Mouse (Mus musculus): ENCODE measurements around the gene Pnlip.

Gene Pnlip

GRCm38 (mm10) chr19:58652198-58652597 lies at the start of gene Pnlip:
Gene Pnlip, plus strand, starts transcription at chr19:58652498.
- DNase-seq: no peak

- DNase-seq: peak in 1 of 2 experiments; percentile 41
Measured at GRCm38 (mm10) chr19:58609716-58610115, 42.6 kb upstream of the Pnlip start.

GRCm38 (mm10) chr19:58612745-58613144 lies 39.6 kb upstream of the Pnlip start:
- DNase-seq: no peak

- DNase-seq: no peak
Measured at GRCm38 (mm10) chr19:58616606-58617005, 35.7 kb upstream of the Pnlip start.

GRCm38 (mm10) chr19:58620661-58621060 lies 31.6 kb upstream of the Pnlip start:
- DNase-seq: no peak

- DNase-seq: no peak
Measured at GRCm38 (mm10) chr19:58621646-58622045, 30.7 kb upstream of the Pnlip start.

GRCm38 (mm10) chr19:58624799-58625198 lies 27.5 kb upstream of the Pnlip start:
- no peak for DNase-seq

GRCm38 (mm10) chr19:58625254-58625947 lies 26.9 kb upstream of the Pnlip start:
- no peak for DNase-seq

GRCm38 (mm10) chr19:58627406-58628337 lies 24.6 kb upstream of the Pnlip start:
- no peak for DNase-seq

- no peak for DNase-seq
Measured at GRCm38 (mm10) chr19:58629351-58629773, 22.9 kb upstream of the Pnlip start.

- no peak for DNase-seq
Measured at GRCm38 (mm10) chr19:58650036-58650435, 2.3 kb upstream of the Pnlip start.

- no peak for DNase-seq
Measured at GRCm38 (mm10) chr19:58662098-58662497, 9.8 kb downstream of the Pnlip start.

- DNase-seq: peak in 1 of 2 experiments; percentile 28
Measured at GRCm38 (mm10) chr19:58663317-58663716, 11.0 kb downstream of the Pnlip start.

- DNase-seq: no peak
Measured at GRCm38 (mm10) chr19:58664901-58665300, 12.6 kb downstream of the Pnlip start.

GRCm38 (mm10) chr19:58674644-58675043 lies 22.3 kb downstream of the Pnlip start:
- no peak for DNase-seq

GRCm38 (mm10) chr19:58677117-58677516 lies 24.8 kb downstream of the Pnlip start:
- DNase-seq: no peak

- DNase-seq: no peak
Measured at GRCm38 (mm10) chr19:58688933-58689332, 36.6 kb downstream of the Pnlip start.

GRCm38 (mm10) chr19:58695314-58695713 lies 43.0 kb downstream of the Pnlip start:
- DNase-seq: no peak

- no peak for DNase-seq
Measured at GRCm38 (mm10) chr19:58696235-58696634, 43.9 kb downstream of the Pnlip start.

GRCm38 (mm10) chr19:58704556-58704955 lies 52.3 kb downstream of the Pnlip start:
- DNase-seq: no peak

- no peak for DNase-seq
Measured at GRCm38 (mm10) chr19:58708611-58709010, 56.3 kb downstream of the Pnlip start.

GRCm38 (mm10) chr19:58717925-58718324 lies 65.6 kb downstream of the Pnlip start:
- DNase-seq: no peak

GRCm38 (mm10) chr19:58720439-58720838 lies 68.1 kb downstream of the Pnlip start:
- DNase-seq: no peak

GRCm38 (mm10) chr19:58726551-58726950 lies 74.3 kb downstream of the Pnlip start:
- DNase-seq: no peak

Measured in lung, postnatal 4 days (tissue).